ENCODE assay signal across 35 mouse cellular contexts in genomic region chr7:45118336-45118735, GRCm38 (mm10). TPM values are rescaled to one million over a fixed set of nuclear protein-coding genes. Genes with fewer than 3 reads are reported as not detected.
DNase-seq lines count a peak whose midpoint lies in the region; ATAC-seq and TF ChIP-seq lines count a peak whose summit lies in the region.
"Had no signal": no experiment of that assay in that cellular context is flagged by ENCODE, and none has a peak within 500 bp of the region (broad histone marks: within the 10 kb centered on the region; RNA-seq: fewer than 3 reads in every experiment).

No protein-coding gene starts in this region.

- WGBS in kidney, embryonic 16.5 days: 83% methylated on average over 6 of the region's 6 CpGs
- WGBS in spleen, adult 2 months: 78% methylated on average over 6 of the region's 6 CpGs

- H3K27me3 ChIP-seq in kidney, embryonic 16.5 days (ENCODE audit: insufficient read depth, low read length): no peaks in the 10 kb centered on the region
- H3K27me3 ChIP-seq in spleen, adult 2 months (ENCODE audit: control insufficient read depth, insufficient read depth, low read length): no peaks in the 10 kb centered on the region
- H3K27me3 ChIP-seq: embryonic facial prominence, embryonic 12.5 days; forebrain, embryonic 15.5 days; heart, embryonic 15.5 days; hindbrain, embryonic 12.5 days; limb, embryonic 13.5 days; liver, embryonic 15.5 days; lung, embryonic 15.5 days; neural tube, embryonic 12.5 days had no signal

- no peak overlapping the region for H3K4me3 ChIP-seq in kidney, embryonic 16.5 days (ENCODE audit: low read length)
- no peak overlapping the region for H3K4me3 ChIP-seq in spleen, adult 2 months (ENCODE audit: extremely low read depth, insufficient read depth, insufficient read length)
- H3K4me3 ChIP-seq: embryonic facial prominence, embryonic 12.5 days; forebrain, embryonic 15.5 days; heart, embryonic 10.5 days; heart, embryonic 15.5 days; hindbrain, embryonic 12.5 days; layer of hippocampus, adult 2 months; left cerebral cortex, adult 2 months; limb, embryonic 13.5 days; liver, embryonic 15.5 days; lung, embryonic 15.5 days; midbrain, embryonic 10.5 days; myocyte; neural tube, embryonic 12.5 days had no signal

- H3K27ac ChIP-seq in kidney, embryonic 16.5 days (ENCODE audit: low read length): peak overlapping the region; percentile 17; the same call in 1 of the 2 replicates
- H3K27ac ChIP-seq in spleen, adult 2 months (ENCODE audit: insufficient read depth, low read length): peak overlapping the region; percentile 69
- H3K27ac ChIP-seq: forebrain, embryonic 15.5 days; heart, embryonic 10.5 days; heart, embryonic 15.5 days; hindbrain, embryonic 12.5 days; hindbrain, postnatal 0 days; limb, embryonic 13.5 days; liver, embryonic 15.5 days; lung, embryonic 15.5 days; neural tube, embryonic 12.5 days had no signal

- no peaks in the 10 kb centered on the region for H3K9me3 ChIP-seq in kidney, embryonic 16.5 days (ENCODE audit: low read length)
- H3K9me3 ChIP-seq: embryonic facial prominence, embryonic 12.5 days; forebrain, embryonic 15.5 days; heart, embryonic 10.5 days; heart, embryonic 15.5 days; hindbrain, embryonic 12.5 days; limb, embryonic 13.5 days; liver, embryonic 15.5 days; lung, embryonic 15.5 days; midbrain, embryonic 10.5 days; neural tube, embryonic 12.5 days had no signal

- TF ChIP-seq CTCF in spleen, adult 2 months (IDR thresholded peaks at IDR 0.05; ENCODE audit: extremely low read depth, insufficient read depth, insufficient read length, insufficient replicate concordance): no peak

- no peak overlapping the region for H3K4me2 ChIP-seq in kidney, embryonic 16.5 days (replicated peaks; ENCODE audit: low read depth, low read length)
- H3K4me2 ChIP-seq: embryonic facial prominence, embryonic 12.5 days; forebrain, embryonic 15.5 days; heart, embryonic 15.5 days; hindbrain, embryonic 12.5 days; limb, embryonic 13.5 days; liver, embryonic 15.5 days; lung, embryonic 15.5 days; neural tube, embryonic 12.5 days had no signal

- H3K9ac ChIP-seq in kidney, embryonic 16.5 days (replicated peaks; ENCODE audit: low read length): no peak overlapping the region
- H3K9ac ChIP-seq: embryonic facial prominence, embryonic 12.5 days; forebrain, embryonic 15.5 days; heart, embryonic 15.5 days; hindbrain, embryonic 12.5 days; limb, embryonic 13.5 days; liver, embryonic 15.5 days; lung, embryonic 15.5 days; neural tube, embryonic 12.5 days had no signal

- peak; percentile 66 for DNase-seq in adrenal gland, adult 2 months
- DNase-seq in adrenal gland, postnatal 4 days (ENCODE audit: low spot score in 2 of 2): no peak
- no peak for DNase-seq in kidney, adult 8-10 months
- no peak for DNase-seq in spleen, adult 2 months (ENCODE audit: low read depth in 1 of 2, low spot score in 2 of 2)
- no peak for DNase-seq in spleen, postnatal 10 days (ENCODE audit: low spot score in 2 of 2)
- DNase-seq in cerebellum, adult 18-20 months: no peak
- DNase-seq: adrenal gland, postnatal 36 days; cerebellum, adult 9-10 months; cerebellum, postnatal 36 days; embryo, embryonic 11 days; gastrocnemius, postnatal 25 days; kidney, postnatal 25 days; right cerebral cortex, adult 18-20 months; spleen, adult 18-20 months; thymus, postnatal 4 days had no signal

- no peak for ATAC-seq in kidney, embryonic 16.5 days (ENCODE audit: low FRiP score, low TSS enrichment)
- ATAC-seq: activated CD4-positive, CD25-positive, alpha-beta regulatory T cell, adult 4 months; forebrain, embryonic 15.5 days; hindbrain, postnatal 0 days; intestine, postnatal 0 days had no signal

- peaks cover 47% of the 10 kb centered on the region for H3K36me3 ChIP-seq in kidney, embryonic 16.5 days (ENCODE audit: insufficient read depth, low read length)
- peaks cover 15% of the 10 kb centered on the region for H3K36me3 ChIP-seq in spleen, adult 2 months (ENCODE audit: control insufficient read depth, insufficient read depth, low read length)

- peaks cover 20% of the 10 kb centered on the region for H3K4me1 ChIP-seq in kidney, embryonic 16.5 days (ENCODE audit: insufficient read depth, low read length)
- H3K4me1 ChIP-seq in spleen, adult 2 months (ENCODE audit: control insufficient read depth, insufficient read depth, insufficient read length): peaks cover 28% of the 10 kb centered on the region; the same call in 1 of the 2 replicates

- no peak for TF ChIP-seq POLR2A in spleen, adult 2 months (IDR thresholded peaks at IDR 0.05; ENCODE audit: low read depth, low read length)

RNA-seq across cellular contexts. Expression of gene Rps11, which starts 5.9 kb away (rescaled TPM):
- total RNA-seq in adrenal gland, adult 2 months (2021): 1,000 to 10,000 TPM; 1,290 to 1,478 TPM
- polyA plus RNA-seq in adrenal gland, adult 2 months (2012; rRNA removed): 60.0 and 80.0 TPM in 2 replicates
- 1,000 to 10,000 TPM; 1,454 to 1,477 TPM for total RNA-seq in adrenal gland, postnatal 4 days (2021)
- polyA plus RNA-seq in kidney, embryonic 16.5 days (2015; fragmentation: Nextera tagmentation; extraction: Ambion mirVana): 1,363 and 1,408 TPM in 2 replicates
- 273 and 325 TPM in 2 replicates for polyA plus RNA-seq in spleen, adult 2 months (2012; rRNA removed)

RNA-seq across cellular contexts. Expression of gene Rpl13a, which starts 10.2 kb away (rescaled TPM):
- 1,000 to 10,000 TPM; 1,285 to 1,750 TPM for total RNA-seq in adrenal gland, adult 2 months (2021)
- polyA plus RNA-seq in adrenal gland, adult 2 months (2012; rRNA removed): 476 and 515 TPM in 2 replicates
- total RNA-seq in adrenal gland, postnatal 4 days (2021): 1,000 to 10,000 TPM; 2,237 to 2,371 TPM
- polyA plus RNA-seq in kidney, embryonic 16.5 days (2015; fragmentation: Nextera tagmentation; extraction: Ambion mirVana): 1,083 and 1,117 TPM in 2 replicates
- polyA plus RNA-seq in spleen, adult 2 months (2012; rRNA removed): 1,860 and 2,797 TPM in 2 replicates

RNA-seq across cellular contexts. Expression of gene Fcgrt, which starts 14.7 kb away (rescaled TPM):
- total RNA-seq in adrenal gland, adult 2 months (2021): 100 to 1,000 TPM in 1 of 2 experiments, 10 to 100 TPM in 1; 84.8 to 154 TPM
- 186 and 187 TPM in 2 replicates for polyA plus RNA-seq in adrenal gland, adult 2 months (2012; rRNA removed)
- total RNA-seq in adrenal gland, postnatal 4 days (2021): 100 to 1,000 TPM in 1 of 2 experiments, 10 to 100 TPM in 1; 98.0 to 104 TPM
- polyA plus RNA-seq in kidney, embryonic 16.5 days (2015; fragmentation: Nextera tagmentation; extraction: Ambion mirVana): 93.7 and 114 TPM in 2 replicates
- 64.4 and 75.4 TPM in 2 replicates for polyA plus RNA-seq in spleen, adult 2 months (2012; rRNA removed)

RNA-seq across cellular contexts. Expression of gene Gm45713, which starts 17.7 kb away (rescaled TPM):
- not detected for total RNA-seq in adrenal gland, adult 2 months (2021)
- 6.3 and 7.4 TPM in 2 replicates for polyA plus RNA-seq in adrenal gland, adult 2 months (2012; rRNA removed)
- total RNA-seq in adrenal gland, postnatal 4 days (2021): not detected
- polyA plus RNA-seq in kidney, embryonic 16.5 days (2015; fragmentation: Nextera tagmentation; extraction: Ambion mirVana): 0.18 TPM in 1 of 2 replicates, not detected in the other
- polyA plus RNA-seq in spleen, adult 2 months (2012; rRNA removed): 0.28 and 0.70 TPM in 2 replicates
- total RNA-seq: adrenal gland, postnatal 36 days; gastrocnemius, postnatal 25 days; heart, postnatal 25 days; hindbrain, postnatal 0 days; layer of hippocampus, adult 2 months; left cerebral cortex, adult 2 months; left cerebral cortex, postnatal 25 days; megakaryocyte progenitor cell, adult 5-6 weeks had no signal
- polyA plus RNA-seq: activated CD4-positive, CD25-positive, alpha-beta regulatory T cell, adult 4 months; forebrain, embryonic 15.5 days; heart, embryonic 15.5 days; hindbrain, embryonic 12.5 days; liver, embryonic 15.5 days; neural tube, embryonic 12.5 days had no signal

RNA-seq across cellular contexts. Expression of gene Flt3l, which starts 17.9 kb away (rescaled TPM):
- 10 to 100 TPM; 20.5 to 25.3 TPM for total RNA-seq in adrenal gland, adult 2 months (2021)
- polyA plus RNA-seq in adrenal gland, adult 2 months (2012; rRNA removed): 122 TPM in 2 replicates
- 10 to 100 TPM; 18.8 to 23.1 TPM for total RNA-seq in adrenal gland, postnatal 4 days (2021)
- polyA plus RNA-seq in kidney, embryonic 16.5 days (2015; fragmentation: Nextera tagmentation; extraction: Ambion mirVana): 0.95 and 1.9 TPM in 2 replicates
- polyA plus RNA-seq in spleen, adult 2 months (2012; rRNA removed): 183 and 197 TPM in 2 replicates
